Mouse (Mus musculus) limb, embryonic 12.5 days (tissue): Measurements from ENCODE around the gene Pimreg. TPM values are rescaled to one million over a fixed set of nuclear protein-coding genes. Genes with fewer than 3 reads are reported as not detected.

Experiments used
- ATAC-seq: fragments of 200-750 bp; cut with Nextera tagmentation; 2 replicates; pipeline ENCODE4 v1.8.0; 2017; ENCODE audit warnings: low read depth, moderate TSS enrichment; ENCODE audit not compliant: insufficient number of reproducible peaks, insufficient read depth, low FRiP score, low TSS enrichment
- H3K27ac ChIP-seq: fragments of 300-500 bp; sonication (generic); 2 replicates; pipeline ENCODE4 v1.5.1; 2016; ENCODE audit warnings: mild to moderate bottlenecking, moderate library complexity
- H3K27me3 ChIP-seq: fragments of 300-500 bp; sonication (generic); 2 replicates; pipeline ENCODE4 v1.6.1; 2016; ENCODE audit warnings: mild to moderate bottlenecking, moderate library complexity
- H3K36me3 ChIP-seq: fragments of 300-500 bp; sonication (generic); 2 replicates; pipeline ENCODE4 v1.6.1; 2016; ENCODE audit warnings: mild to moderate bottlenecking, moderate library complexity
- H3K4me1 ChIP-seq: fragments of 300-500 bp; sonication (generic); replicated peaks from 2 replicates; pipeline ENCODE4 v1.6.1; 2016
- H3K4me2 ChIP-seq: fragments of 300-500 bp; sonication (generic); 2 replicates; pipeline ENCODE4 v1.6.1; 2016; ENCODE audit warnings: mild to moderate bottlenecking, moderate library complexity
- H3K4me3 ChIP-seq: fragments of 300-500 bp; sonication (generic); replicated peaks from 2 replicates; pipeline ENCODE4 v1.5.1; 2016; ENCODE audit warnings: mild to moderate bottlenecking
- H3K9ac ChIP-seq: fragments of 300-500 bp; sonication (generic); replicated peaks from 2 replicates; pipeline ENCODE4 v1.6.1; 2016; ENCODE audit warnings: mild to moderate bottlenecking, moderate library complexity
- H3K9me3 ChIP-seq: fragments of 300-500 bp; sonication (generic); 2 replicates; pipeline ENCODE4 v1.6.1; 2016; ENCODE audit warnings: mild to moderate bottlenecking, moderate library complexity
- WGBS: fragments of 180-500 bp; shearing (Covaris S2); methylation state at CpG from one replicate; pipeline ENCODE4 v1.1.7; 2016; 5-methylcytosine and 5-hydroxymethylcytosine counted together
- polyA plus RNA-seq: library from polyadenylated mRNA; unstranded; fragments of >200 nt; fragmentation: Nextera tagmentation; extraction: Ambion mirVana; gene quantifications from 2 replicates; pipeline ENCODE4 v1.2.1, GENCODE M21; 2016

Gene Pimreg
- polyA plus RNA-seq, 1 experiment from 2014 or later, result 138 TPM

DNA sequence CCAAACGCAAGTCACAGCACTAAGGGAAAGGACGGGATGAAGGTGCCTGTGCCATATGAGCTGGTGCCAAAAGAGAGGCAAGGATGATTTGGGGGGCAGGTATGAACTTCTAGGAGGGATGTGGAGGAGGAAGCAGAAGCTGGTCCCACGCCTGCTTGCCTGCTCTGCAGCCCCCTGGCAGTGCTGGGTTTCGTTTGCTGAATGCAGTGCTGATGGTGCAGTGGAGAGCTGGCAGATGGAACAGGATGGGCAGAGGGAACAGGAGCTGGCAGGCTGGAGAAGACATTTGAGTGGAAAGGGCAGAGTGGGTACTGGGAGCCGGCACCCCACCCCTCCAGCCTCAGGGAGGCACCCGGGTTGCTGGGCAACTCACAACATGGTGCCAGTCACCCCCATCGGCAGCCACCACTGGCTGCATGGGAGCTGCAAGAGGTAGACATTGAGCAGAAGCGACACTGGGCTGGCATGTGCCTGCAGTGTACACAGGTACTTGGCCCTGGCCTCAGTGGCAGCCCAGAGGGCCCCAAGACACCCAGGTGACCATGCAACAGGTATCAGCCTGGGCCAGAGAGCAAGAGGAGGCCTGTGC, 7.4 kb downstream of the Pimreg start:
- Histone ChIP-seq H3K9ac (no peak overlapping the region), H3K4me3 (no peak overlapping the region), H3K27ac (no peak overlapping the region), H3K4me2 (no peak overlapping the region), H3K9me3 (no peaks in the 10 kb centered on the region), H3K4me1 (peaks cover 18% of the 10 kb centered on the region; the same call in 1 of the 2 replicates), H3K27me3 (peaks cover 35% of the 10 kb centered on the region), H3K36me3 (peaks cover 29% of the 10 kb centered on the region)
- WGBS, result 78% methylated on average over 8 of the region's 8 CpGs
- ATAC-seq, result no peak

DNA sequence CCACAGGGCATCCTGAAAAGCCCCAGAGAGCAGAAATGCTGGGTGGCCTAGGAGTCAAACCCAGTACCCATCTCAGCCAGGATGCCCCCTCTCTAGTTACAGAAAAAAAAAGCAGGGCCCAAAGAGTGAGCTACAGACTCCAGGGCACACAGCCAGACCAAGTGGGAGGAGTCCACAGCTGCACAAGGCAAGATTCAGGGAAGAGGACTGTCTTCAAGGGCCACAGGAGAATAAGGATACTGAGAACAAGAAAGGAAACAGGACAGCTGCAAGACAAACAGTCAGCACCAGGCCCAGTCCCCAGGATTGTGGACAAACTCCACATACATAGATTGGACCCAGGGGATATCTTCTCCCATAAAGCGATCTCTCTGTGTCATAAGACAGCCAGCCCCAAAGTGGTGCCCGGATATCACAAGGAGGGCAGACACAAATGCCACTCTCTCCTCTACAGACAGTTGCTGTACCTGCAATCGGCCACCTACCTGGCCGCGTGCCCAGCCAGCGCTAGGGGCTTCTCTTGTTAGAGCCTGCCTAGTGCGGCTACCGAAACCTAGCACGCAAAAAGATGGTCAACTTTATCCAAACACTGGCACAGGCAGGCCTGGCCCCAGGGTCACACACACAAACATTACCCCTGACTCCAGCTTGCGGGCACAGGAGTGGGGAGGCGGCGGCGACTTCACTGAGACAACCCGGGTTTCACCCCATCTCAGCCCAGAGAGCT, 8.5 kb downstream of the Pimreg start:
- no peak for ATAC-seq
- H3K27me3 ChIP-seq, result peaks cover 35% of the 10 kb centered on the region
- WGBS, result 21% methylated on average over 14 of the region's 14 CpGs
- no peak overlapping the region for H3K27ac ChIP-seq
- H3K9me3 ChIP-seq, result no peaks in the 10 kb centered on the region
- H3K4me2 ChIP-seq, result peak overlapping the region; percentile 91
- H3K36me3 ChIP-seq, result peaks cover 18% of the 10 kb centered on the region
- peak overlapping the region; percentile 63 for H3K9ac ChIP-seq
- peaks cover 20% of the 10 kb centered on the region for H3K4me1 ChIP-seq
- peak overlapping the region; percentile 61 for H3K4me3 ChIP-seq

- H3K27me3 ChIP-seq, result peaks cover 35% of the 10 kb centered on the region
- no peaks in the 10 kb centered on the region for H3K9me3 ChIP-seq
- no peak overlapping the region for H3K27ac ChIP-seq
- H3K4me2 ChIP-seq, result peak overlapping the region; percentile 91
- peak overlapping the region; percentile 61 for H3K4me3 ChIP-seq
- peak overlapping the region; percentile 63 for H3K9ac ChIP-seq
- peak; percentile 34; the same call in 1 of the 2 replicates for ATAC-seq
- H3K4me1 ChIP-seq, result peaks cover 29% of the 10 kb centered on the region
- WGBS, result 2% methylated on average over 45 of the region's 45 CpGs
- peaks cover 9% of the 10 kb centered on the region for H3K36me3 ChIP-seq
Measured at GRCm38 (mm10) chr11:72050895-72051858, 9.3 kb downstream of the Pimreg start.

- H3K27ac ChIP-seq, result no peak overlapping the region
- no peak overlapping the region for H3K4me3 ChIP-seq
- no peak overlapping the region for H3K4me2 ChIP-seq
- H3K27me3 ChIP-seq, result peaks cover 35% of the 10 kb centered on the region
- H3K9ac ChIP-seq, result no peak overlapping the region
- WGBS, result 57% methylated on average over 3 of the region's 3 CpGs
- H3K36me3 ChIP-seq, result no peaks in the 10 kb centered on the region
- H3K4me1 ChIP-seq, result peaks cover 34% of the 10 kb centered on the region
- ATAC-seq, result no peak
- no peaks in the 10 kb centered on the region for H3K9me3 ChIP-seq
Measured at GRCm38 (mm10) chr11:72052221-72052620, 10.4 kb downstream of the Pimreg start.

DNA sequence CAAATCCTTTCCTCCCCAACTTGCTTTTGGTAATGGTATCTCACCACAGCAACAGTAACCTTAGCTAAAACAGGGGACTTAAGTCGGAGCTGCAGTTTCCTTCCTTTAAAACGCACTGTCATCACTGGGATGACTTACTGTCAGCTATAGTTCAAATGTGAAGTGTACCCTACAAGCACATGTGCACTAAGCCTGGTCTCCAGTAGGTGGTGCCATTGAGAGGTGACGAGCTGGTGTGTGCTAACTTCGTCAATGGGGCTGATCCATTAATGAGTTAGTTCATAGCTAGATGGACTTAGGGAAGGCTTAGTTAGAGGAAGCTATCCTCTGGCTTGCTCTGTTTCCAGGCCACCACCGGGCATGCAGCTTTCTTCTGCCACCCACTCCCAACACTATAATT, 10.8 kb downstream of the Pimreg start:
- no peak overlapping the region for H3K27ac ChIP-seq
- H3K9me3 ChIP-seq, result no peaks in the 10 kb centered on the region
- H3K4me2 ChIP-seq, result no peak overlapping the region
- ATAC-seq, result no peak
- 18% methylated on average over 5 of the region's 5 CpGs for WGBS
- no peaks in the 10 kb centered on the region for H3K36me3 ChIP-seq
- no peak overlapping the region for H3K9ac ChIP-seq
- H3K4me3 ChIP-seq, result no peak overlapping the region
- peaks cover 35% of the 10 kb centered on the region for H3K27me3 ChIP-seq
- H3K4me1 ChIP-seq, result peaks cover 34% of the 10 kb centered on the region

DNA sequence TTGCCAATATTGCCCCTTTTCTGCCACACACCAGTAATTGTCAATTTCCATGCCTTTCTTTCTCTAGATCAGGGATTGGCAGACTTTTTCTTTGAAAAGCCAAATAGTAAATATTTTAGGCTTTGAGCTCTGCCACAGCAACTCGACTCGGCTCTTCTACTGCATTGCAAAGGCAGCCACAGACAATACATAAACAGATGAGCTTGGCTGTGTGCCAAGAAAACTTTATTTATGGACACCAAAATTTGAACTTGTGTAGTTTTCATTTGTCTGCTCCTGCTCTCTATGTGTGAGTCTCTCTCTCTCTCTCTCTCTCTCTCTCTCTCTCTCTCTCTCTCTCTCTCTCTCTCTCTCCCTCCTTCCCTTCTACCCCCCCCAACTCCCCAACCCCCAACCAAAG, 13.3 kb downstream of the Pimreg start:
- no peaks in the 10 kb centered on the region for H3K36me3 ChIP-seq
- H3K4me2 ChIP-seq, result no peak overlapping the region
- no peak overlapping the region for H3K9ac ChIP-seq
- no peaks in the 10 kb centered on the region for H3K9me3 ChIP-seq
- peaks cover 31% of the 10 kb centered on the region for H3K4me1 ChIP-seq
- WGBS, result 45% methylated on average over 2 of the region's 2 CpGs
- no peak overlapping the region for H3K27ac ChIP-seq
- peaks cover 29% of the 10 kb centered on the region for H3K27me3 ChIP-seq
- no peak overlapping the region for H3K4me3 ChIP-seq
- no peak for ATAC-seq

- no peaks in the 10 kb centered on the region for H3K36me3 ChIP-seq
- no peak overlapping the region for H3K4me3 ChIP-seq
- H3K4me1 ChIP-seq, result peaks cover 26% of the 10 kb centered on the region
- no peak overlapping the region for H3K9ac ChIP-seq
- peaks cover 10% of the 10 kb centered on the region; the same call in 1 of the 2 replicates for H3K27me3 ChIP-seq
- WGBS, result 67% methylated on average over 3 of the region's 3 CpGs
- ATAC-seq, result no peak
- H3K27ac ChIP-seq, result no peak overlapping the region
- H3K4me2 ChIP-seq, result no peak overlapping the region
- no peaks in the 10 kb centered on the region for H3K9me3 ChIP-seq
Measured at GRCm38 (mm10) chr11:72057166-72057565, 15.3 kb downstream of the Pimreg start.

DNA sequence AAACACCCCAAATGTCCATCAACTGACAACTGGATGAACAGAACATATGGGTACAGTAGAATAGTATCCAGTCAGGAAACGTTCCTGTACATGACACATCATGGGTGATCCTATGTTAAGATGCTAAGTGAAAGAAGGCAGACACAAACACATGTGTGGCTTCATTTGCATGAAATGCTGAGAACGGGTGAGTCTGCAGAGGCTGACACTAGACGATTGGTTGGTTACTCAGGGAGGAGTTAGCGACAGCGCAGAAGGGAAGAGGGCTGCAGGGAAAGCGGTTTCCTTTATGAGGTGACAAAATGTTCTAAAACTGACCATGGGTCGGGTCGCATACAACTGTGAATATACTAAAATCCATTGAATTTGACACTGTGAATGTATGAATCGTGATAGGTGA, 18.6 kb downstream of the Pimreg start:
- H3K9me3 ChIP-seq, result peaks cover 17% of the 10 kb centered on the region
- peaks cover 16% of the 10 kb centered on the region for H3K4me1 ChIP-seq
- no peak for ATAC-seq
- peaks cover 6% of the 10 kb centered on the region; the same call in 1 of the 2 replicates for H3K27me3 ChIP-seq
- H3K4me2 ChIP-seq, result no peak overlapping the region
- WGBS, result 66% methylated on average over 9 of the region's 9 CpGs
- no peaks in the 10 kb centered on the region for H3K36me3 ChIP-seq
- no peak overlapping the region for H3K4me3 ChIP-seq
- H3K9ac ChIP-seq, result no peak overlapping the region
- no peak overlapping the region for H3K27ac ChIP-seq

- Histone ChIP-seq H3K27me3 (peaks cover 6% of the 10 kb centered on the region; the same call in 1 of the 2 replicates), H3K36me3 (no peaks in the 10 kb centered on the region), H3K4me3 (no peak overlapping the region), H3K9ac (no peak overlapping the region), H3K4me2 (no peak overlapping the region), H3K9me3 (peaks cover 17% of the 10 kb centered on the region), H3K27ac (no peak overlapping the region), H3K4me1 (peaks cover 8% of the 10 kb centered on the region)
- ATAC-seq, result no peak
- 78% methylated on average over 13 of the region's 13 CpGs for WGBS
Measured at GRCm38 (mm10) chr11:72061093-72061620, 19.3 kb downstream of the Pimreg start.

DNA sequence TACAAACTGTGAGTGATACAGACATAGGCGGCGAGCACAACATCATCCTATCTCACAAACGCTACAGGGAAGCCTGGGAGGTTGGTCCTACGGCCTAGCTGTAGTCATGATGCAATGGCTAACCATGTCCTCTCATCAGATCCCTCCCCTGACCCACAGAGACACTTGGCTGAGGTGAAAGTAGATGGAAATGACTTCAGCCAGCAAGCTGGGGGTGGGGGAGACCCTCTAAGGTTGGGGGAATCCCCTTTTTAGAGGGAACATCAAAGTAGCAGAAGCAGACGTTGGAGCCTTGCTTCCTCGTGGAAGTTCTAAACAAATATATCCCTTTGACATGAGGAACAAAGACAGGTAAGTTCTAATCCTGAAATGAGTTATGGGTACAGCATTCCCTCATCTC, 22.6 kb downstream of the Pimreg start:
- no peak overlapping the region for H3K27ac ChIP-seq
- H3K9ac ChIP-seq, result no peak overlapping the region
- H3K27me3 ChIP-seq, result peaks cover 6% of the 10 kb centered on the region; the same call in 1 of the 2 replicates
- no peak overlapping the region for H3K4me3 ChIP-seq
- WGBS, result 85% methylated on average over 6 of the region's 6 CpGs
- H3K9me3 ChIP-seq, result peaks cover 17% of the 10 kb centered on the region
- H3K36me3 ChIP-seq, result no peaks in the 10 kb centered on the region
- ATAC-seq, result no peak
- H3K4me2 ChIP-seq, result no peak overlapping the region
- peaks cover 8% of the 10 kb centered on the region; the same call in 1 of the 2 replicates for H3K4me1 ChIP-seq

- no peak overlapping the region for H3K27ac ChIP-seq
- peaks cover 17% of the 10 kb centered on the region for H3K9me3 ChIP-seq
- WGBS, result 87% methylated on average over 8 of the region's 8 CpGs
- ATAC-seq, result no peak
- H3K9ac ChIP-seq, result no peak overlapping the region
- no peak overlapping the region for H3K4me3 ChIP-seq
- H3K4me1 ChIP-seq, result peaks cover 8% of the 10 kb centered on the region; the same call in 1 of the 2 replicates
- H3K36me3 ChIP-seq, result no peaks in the 10 kb centered on the region
- no peak overlapping the region for H3K4me2 ChIP-seq
- no peaks in the 10 kb centered on the region for H3K27me3 ChIP-seq
Measured at GRCm38 (mm10) chr11:72065103-72065502, 23.3 kb downstream of the Pimreg start.
